Mouse (Mus musculus): ENCODE measurements around the gene Rab29. TPM values are rescaled to one million over a fixed set of nuclear protein-coding genes. Genes with fewer than 3 reads are reported as not detected.
"Not testable (repeated sequence)": the region's sequence is repeated elsewhere in the genome, so short reads cannot be mapped to it uniquely, and the experiment has no call there.

Gene Rab29
- total RNA-seq, 2 experiments from 2014 or later = 5.0 to 5.1 TPM

- no peak for DNase-seq (ENCODE audit: low spot score)
Measured at GRCm38 (mm10) chr1:131861811-131862210, 5.2 kb upstream of the Rab29 start.

- no peak for DNase-seq (ENCODE audit: low spot score)
Measured at GRCm38 (mm10) chr1:131865596-131865995, 1.4 kb upstream of the Rab29 start.

- no peak for DNase-seq (ENCODE audit: low spot score)
Measured at GRCm38 (mm10) chr1:131866304-131866999, 572 bp upstream of the Rab29 start.

GRCm38 (mm10) chr1:131867946-131868290, 894 bp downstream of the Rab29 start:
- DNase-seq (ENCODE audit: low spot score) = peak; percentile 7

GRCm38 (mm10) chr1:131869561-131869960, 2.5 kb downstream of the Rab29 start:
- DNase-seq (ENCODE audit: low spot score) = no peak

- DNase-seq (ENCODE audit: low spot score) = no peak
Measured at GRCm38 (mm10) chr1:131872856-131873255, 5.8 kb downstream of the Rab29 start.

GRCm38 (mm10) chr1:131879816-131880215, 12.8 kb downstream of the Rab29 start:
- DNase-seq (ENCODE audit: low spot score) = no peak

- no peak for DNase-seq (ENCODE audit: low spot score)
Measured at GRCm38 (mm10) chr1:131882787-131883186, 15.8 kb downstream of the Rab29 start.

- no peak for DNase-seq (ENCODE audit: low spot score)
Measured at GRCm38 (mm10) chr1:131886173-131886572, 19.1 kb downstream of the Rab29 start.

GRCm38 (mm10) chr1:131886641-131887040, 19.6 kb downstream of the Rab29 start:
- no peak for DNase-seq (ENCODE audit: low spot score)

- no peak for DNase-seq (ENCODE audit: low spot score)
Measured at GRCm38 (mm10) chr1:131890043-131890658, 23.1 kb downstream of the Rab29 start.

GRCm38 (mm10) chr1:131891436-131891835, 24.4 kb downstream of the Rab29 start:
- no peak for DNase-seq (ENCODE audit: low spot score)

GRCm38 (mm10) chr1:131902679-131903078, 35.7 kb downstream of the Rab29 start:
- DNase-seq (ENCODE audit: low spot score) = no peak

GRCm38 (mm10) chr1:131903251-131903650, 36.2 kb downstream of the Rab29 start:
- no peak for DNase-seq (ENCODE audit: low spot score)

GRCm38 (mm10) chr1:131905497-131905896, 38.5 kb downstream of the Rab29 start:
- DNase-seq (ENCODE audit: low spot score) = no peak

- DNase-seq (ENCODE audit: low spot score) = no peak
Measured at GRCm38 (mm10) chr1:131908456-131908855, 41.4 kb downstream of the Rab29 start.

GRCm38 (mm10) chr1:131909236-131909635, 42.2 kb downstream of the Rab29 start:
- not testable (repeated sequence) for DNase-seq (ENCODE audit: low spot score)

GRCm38 (mm10) chr1:131910001-131910648, 43.1 kb downstream of the Rab29 start, which contains the start of gene Nucks1:
TSS of gene Nucks1 (plus strand) at chr1:131910534.
- peak; percentile 100 for DNase-seq (ENCODE audit: low spot score)

- DNase-seq (ENCODE audit: low spot score) = peak; percentile 79
Measured at GRCm38 (mm10) chr1:131910674-131911558, 43.9 kb downstream of the Rab29 start.

GRCm38 (mm10) chr1:131917634-131918033, 50.6 kb downstream of the Rab29 start:
- DNase-seq (ENCODE audit: low spot score) = no peak

GRCm38 (mm10) chr1:131919052-131919451, 52.0 kb downstream of the Rab29 start:
- no peak for DNase-seq (ENCODE audit: low spot score)

GRCm38 (mm10) chr1:131922100-131922499, 55.1 kb downstream of the Rab29 start:
- no peak for DNase-seq (ENCODE audit: low spot score)
